11 mouse cellular contexts compared by ENCODE assay signal in genomic region chr11:98034840-98035239, GRCm38 (mm10). TPM values are rescaled to one million over a fixed set of nuclear protein-coding genes. Genes with fewer than 3 reads are reported as not detected.
DNase-seq lines count a peak whose midpoint lies in the region; ATAC-seq and TF ChIP-seq lines count a peak whose summit lies in the region.
"Had no signal": no experiment of that assay in that cellular context is flagged by ENCODE, and none has a peak within 500 bp of the region (broad histone marks: within the 10 kb centered on the region; RNA-seq: fewer than 3 reads in every experiment).

No protein-coding gene starts in this region.

- H3K9ac ChIP-seq in kidney, embryonic 14.5 days (ENCODE audit: low read depth, low read length), result no peak overlapping the region
- H3K9ac ChIP-seq in forebrain, postnatal 0 days, result no peak overlapping the region
- H3K9ac ChIP-seq in midbrain, embryonic 13.5 days (replicated peaks), result peak overlapping the region; percentile 39; the same call in 1 of the 2 replicates
- H3K9ac ChIP-seq: liver, embryonic 15.5 days had no signal

- H3K27ac ChIP-seq in kidney, embryonic 14.5 days (ENCODE audit: low read depth, low read length), result no peak overlapping the region
- H3K27ac ChIP-seq in embryonic facial prominence, embryonic 10.5 days (replicated peaks), result 0 out of 2 replicates have a peak overlapping the region, but pooled peaks have one; percentile 4
- H3K27ac ChIP-seq in forebrain, postnatal 0 days (ENCODE audit: low read depth, low read length), result no peak overlapping the region
- H3K27ac ChIP-seq in midbrain, embryonic 13.5 days, result 0 out of 2 replicates have a peak overlapping the region, but pooled peaks have one; percentile 12
- H3K27ac ChIP-seq: liver, embryonic 15.5 days had no signal

- peak; percentile 22; the same call in 1 of the 2 replicates for ATAC-seq in kidney, embryonic 14.5 days (ENCODE audit: low FRiP score, low TSS enrichment)
- ATAC-seq in forebrain, postnatal 0 days, result peak; percentile 67
- ATAC-seq in midbrain, embryonic 13.5 days, result peak; percentile 27
- ATAC-seq: CD4-positive, CD25-positive, alpha-beta regulatory T cell, adult 4 months had no signal

- TF ChIP-seq CTCF in forebrain, postnatal 0 days (IDR thresholded peaks at IDR 0.05; ENCODE audit: low read depth), result no peak

- H3K36me3 ChIP-seq in kidney, embryonic 14.5 days (ENCODE audit: control insufficient read depth, insufficient read depth, low read length), result peaks cover 16% of the 10 kb centered on the region
- peaks cover 27% of the 10 kb centered on the region for H3K36me3 ChIP-seq in embryonic facial prominence, embryonic 10.5 days (replicated peaks)
- peaks cover 15% of the 10 kb centered on the region for H3K36me3 ChIP-seq in forebrain, postnatal 0 days (ENCODE audit: insufficient read depth)
- peaks cover 15% of the 10 kb centered on the region for H3K36me3 ChIP-seq in midbrain, embryonic 13.5 days

- 28% methylated on average over 4 of the region's 4 CpGs for WGBS in kidney, embryonic 14.5 days
- 25% methylated on average over 4 of the region's 4 CpGs for WGBS in embryonic facial prominence, embryonic 10.5 days
- 25% methylated on average over 4 of the region's 4 CpGs for WGBS in forebrain, postnatal 0 days
- 11% methylated on average over 4 of the region's 4 CpGs for WGBS in midbrain, embryonic 13.5 days

- peaks cover 19% of the 10 kb centered on the region for H3K4me1 ChIP-seq in kidney, embryonic 14.5 days (ENCODE audit: control insufficient read depth, insufficient read depth, low read length)
- peaks cover 31% of the 10 kb centered on the region for H3K4me1 ChIP-seq in embryonic facial prominence, embryonic 10.5 days
- H3K4me1 ChIP-seq in forebrain, postnatal 0 days (ENCODE audit: insufficient read depth), result peaks cover 11% of the 10 kb centered on the region
- peaks cover 21% of the 10 kb centered on the region for H3K4me1 ChIP-seq in midbrain, embryonic 13.5 days (replicated peaks)

- DNase-seq in kidney, adult 18-20 months, result no peak
- DNase-seq in embryonic facial prominence, embryonic 10.5 days (ENCODE audit: low spot score), result no peak
- DNase-seq in forebrain, postnatal 0 days, result peak; percentile 57
- no peak for DNase-seq in spleen, postnatal 14 days (ENCODE audit: low spot score in 2 of 2)
- DNase-seq in ovary, postnatal 10 days (ENCODE audit: low spot score), result no peak
- no peak for DNase-seq in thymus, postnatal 0 days (ENCODE audit: low spot score)
- DNase-seq: cerebellum, adult 11 months had no signal

- H3K4me2 ChIP-seq in kidney, embryonic 14.5 days (replicated peaks; ENCODE audit: low read depth, low read length), result no peak overlapping the region
- no peak overlapping the region for H3K4me2 ChIP-seq in forebrain, postnatal 0 days (ENCODE audit: low read depth)
- H3K4me2 ChIP-seq in midbrain, embryonic 13.5 days (replicated peaks), result no peak overlapping the region
- H3K4me2 ChIP-seq: liver, embryonic 15.5 days had no signal

- no peak overlapping the region for H3K4me3 ChIP-seq in kidney, embryonic 14.5 days (ENCODE audit: low read length)
- no peak overlapping the region; the same call in 1 of the 2 replicates for H3K4me3 ChIP-seq in embryonic facial prominence, embryonic 10.5 days
- H3K4me3 ChIP-seq in forebrain, postnatal 0 days (ENCODE audit: low read depth, low read length), result no peak overlapping the region
- no peak overlapping the region for H3K4me3 ChIP-seq in midbrain, embryonic 13.5 days (replicated peaks)
- H3K4me3 ChIP-seq: liver, embryonic 15.5 days had no signal

- no peaks in the 10 kb centered on the region for H3K9me3 ChIP-seq in kidney, embryonic 14.5 days (ENCODE audit: control insufficient read depth, low read length)
- H3K9me3 ChIP-seq in embryonic facial prominence, embryonic 10.5 days, result no peaks in the 10 kb centered on the region
- no peaks in the 10 kb centered on the region for H3K9me3 ChIP-seq in forebrain, postnatal 0 days (ENCODE audit: low read length)
- no peaks in the 10 kb centered on the region for H3K9me3 ChIP-seq in midbrain, embryonic 13.5 days
- H3K9me3 ChIP-seq: liver, embryonic 15.5 days had no signal

- peaks cover 9% of the 10 kb centered on the region; the same call in 1 of the 2 replicates for H3K27me3 ChIP-seq in kidney, embryonic 14.5 days (ENCODE audit: control insufficient read depth, insufficient read depth, low read length)
- peaks cover 47% of the 10 kb centered on the region for H3K27me3 ChIP-seq in embryonic facial prominence, embryonic 10.5 days (replicated peaks; ENCODE audit: low read depth, poor library complexity, severe bottlenecking)
- H3K27me3 ChIP-seq in forebrain, postnatal 0 days (ENCODE audit: insufficient read depth, low read length), result no peaks in the 10 kb centered on the region
- peaks cover 11% of the 10 kb centered on the region for H3K27me3 ChIP-seq in midbrain, embryonic 13.5 days

RNA-seq across cellular contexts. Expression of gene Rpl19, which starts 8.3 kb away (rescaled TPM):
- polyA plus RNA-seq in kidney, embryonic 14.5 days (2014; fragmentation: Nextera tagmentation; extraction: Ambion mirVana), result 1,236 and 1,648 TPM in 2 replicates
- 1,206 and 1,219 TPM in 2 replicates for polyA plus RNA-seq in embryonic facial prominence, embryonic 10.5 days (2016; fragmentation: Nextera tagmentation; extraction: Ambion mirVana)
- 793 and 1,371 TPM in 2 replicates for total RNA-seq in forebrain, postnatal 0 days (2014; rRNA removed)
- 687 and 897 TPM in 2 replicates for polyA plus RNA-seq in forebrain, postnatal 0 days (2015; fragmentation: Nextera tagmentation; extraction: Ambion mirVana)
- polyA plus RNA-seq in midbrain, embryonic 13.5 days (2015; fragmentation: Nextera tagmentation; extraction: Ambion mirVana), result 699 and 710 TPM in 2 replicates
- 1,510 and 1,580 TPM in 2 replicates for polyA plus RNA-seq in thymus, postnatal 0 days (2015; fragmentation: Nextera tagmentation; extraction: Ambion mirVana)

RNA-seq across cellular contexts. Expression of gene Cacnb1, which starts 12.0 kb away (rescaled TPM):
- 11.7 and 12.3 TPM in 2 replicates for polyA plus RNA-seq in kidney, embryonic 14.5 days (2014; fragmentation: Nextera tagmentation; extraction: Ambion mirVana)
- polyA plus RNA-seq in embryonic facial prominence, embryonic 10.5 days (2016; fragmentation: Nextera tagmentation; extraction: Ambion mirVana), result 5.3 and 5.7 TPM in 2 replicates
- total RNA-seq in forebrain, postnatal 0 days (2014; rRNA removed), result 64.1 and 76.4 TPM in 2 replicates
- 49.4 and 57.2 TPM in 2 replicates for polyA plus RNA-seq in forebrain, postnatal 0 days (2015; fragmentation: Nextera tagmentation; extraction: Ambion mirVana)
- polyA plus RNA-seq in midbrain, embryonic 13.5 days (2015; fragmentation: Nextera tagmentation; extraction: Ambion mirVana), result 49.8 and 51.8 TPM in 2 replicates
- 3.9 and 5.0 TPM in 2 replicates for polyA plus RNA-seq in thymus, postnatal 0 days (2015; fragmentation: Nextera tagmentation; extraction: Ambion mirVana)

RNA-seq across cellular contexts. Expression of gene Stac2, which starts 18.4 kb away (rescaled TPM):
- polyA plus RNA-seq in kidney, embryonic 14.5 days (2014; fragmentation: Nextera tagmentation; extraction: Ambion mirVana), result 3.8 and 4.1 TPM in 2 replicates
- polyA plus RNA-seq in embryonic facial prominence, embryonic 10.5 days (2016; fragmentation: Nextera tagmentation; extraction: Ambion mirVana), result 0.25 and 0.47 TPM in 2 replicates
- total RNA-seq in forebrain, postnatal 0 days (2014; rRNA removed), result 2.8 and 3.8 TPM in 2 replicates
- polyA plus RNA-seq in forebrain, postnatal 0 days (2015; fragmentation: Nextera tagmentation; extraction: Ambion mirVana), result 2.0 and 2.1 TPM in 2 replicates
- polyA plus RNA-seq in midbrain, embryonic 13.5 days (2015; fragmentation: Nextera tagmentation; extraction: Ambion mirVana), result 1.6 and 1.7 TPM in 2 replicates
- polyA plus RNA-seq in thymus, postnatal 0 days (2015; fragmentation: Nextera tagmentation; extraction: Ambion mirVana), result 0.23 and 0.45 TPM in 2 replicates
- polyA plus RNA-seq: CD4-positive, CD25-positive, alpha-beta regulatory T cell, adult 4 months had no signal

RNA-seq across cellular contexts. Expression of gene Arl5c, which starts 38.9 kb away (rescaled TPM):
- polyA plus RNA-seq in kidney, embryonic 14.5 days (2014; fragmentation: Nextera tagmentation; extraction: Ambion mirVana), result 9.3 and 16.2 TPM in 2 replicates
- 15.6 and 19.2 TPM in 2 replicates for polyA plus RNA-seq in embryonic facial prominence, embryonic 10.5 days (2016; fragmentation: Nextera tagmentation; extraction: Ambion mirVana)
- 3.7 and 5.2 TPM in 2 replicates for total RNA-seq in forebrain, postnatal 0 days (2014; rRNA removed)
- polyA plus RNA-seq in forebrain, postnatal 0 days (2015; fragmentation: Nextera tagmentation; extraction: Ambion mirVana), result 3.0 and 4.2 TPM in 2 replicates
- polyA plus RNA-seq in midbrain, embryonic 13.5 days (2015; fragmentation: Nextera tagmentation; extraction: Ambion mirVana), result 8.0 and 10.5 TPM in 2 replicates
- 201 and 211 TPM in 2 replicates for polyA plus RNA-seq in thymus, postnatal 0 days (2015; fragmentation: Nextera tagmentation; extraction: Ambion mirVana)

RNA-seq across cellular contexts. Expression of gene Plxdc1, which starts 48.6 kb away (rescaled TPM):
- polyA plus RNA-seq in kidney, embryonic 14.5 days (2014; fragmentation: Nextera tagmentation; extraction: Ambion mirVana), result 0.69 and 1.7 TPM in 2 replicates
- 0.07 and 0.13 TPM in 2 replicates for polyA plus RNA-seq in embryonic facial prominence, embryonic 10.5 days (2016; fragmentation: Nextera tagmentation; extraction: Ambion mirVana)
- total RNA-seq in forebrain, postnatal 0 days (2014; rRNA removed), result 0.54 and 1.5 TPM in 2 replicates
- 1.6 and 3.5 TPM in 2 replicates for polyA plus RNA-seq in forebrain, postnatal 0 days (2015; fragmentation: Nextera tagmentation; extraction: Ambion mirVana)
- 0.38 and 0.63 TPM in 2 replicates for polyA plus RNA-seq in midbrain, embryonic 13.5 days (2015; fragmentation: Nextera tagmentation; extraction: Ambion mirVana)
- polyA plus RNA-seq in thymus, postnatal 0 days (2015; fragmentation: Nextera tagmentation; extraction: Ambion mirVana), result 36.6 and 42.0 TPM in 2 replicates

Comparison
In these comparisons a context has a peak if more than half of its experiments do, and no peak if none do; other contexts are left out.
1. H3K27ac ChIP-seq: peak in embryonic facial prominence, embryonic 10.5 days (single experiment) and midbrain, embryonic 13.5 days (single experiment); none in kidney, embryonic 14.5 days (single experiment) and forebrain, postnatal 0 days (single experiment).
2. Peak in every context shown above with its lines, with median percentiles within 50 percentile points of each other: ATAC-seq.